Mouse (Mus musculus) ES-E14 (cell line): ENCODE measurements around the gene Gnaz.

Experiments
- MAFK ChIP-seq: IDR thresholded peaks from 2 replicates; pipeline ENCODE4 v1.6.1; 2014; ENCODE audit warnings: mild to moderate bottlenecking, low read depth, low read length, inconsistent platforms; ENCODE audit not compliant: insufficient read depth
- ZNF384 ChIP-seq: IDR thresholded peaks from 2 replicates; pipeline ENCODE4 v1.6.1; 2012; ENCODE audit warnings: low read depth, low read length, inconsistent platforms

- TF ChIP-seq ZNF384 = no peak
- TF ChIP-seq MAFK = no peak
These were observed 44.2 kb upstream of the Gnaz start for GRCm38 (mm10) chr10:74922763-74923162.
